Mouse (Mus musculus) thymus, adult 2 months (tissue): ENCODE measurements around the gene Chst15. TPM values are rescaled to one million over a fixed set of nuclear protein-coding genes. Genes with fewer than 3 reads are reported as not detected.

Experiments used
- DNase-seq: peaks from one replicate; pipeline ENCODE4 v3.0.0; 2021
- H3K27ac ChIP-seq: fragments of 200-500 bp; 2 replicates; pipeline ENCODE4 v1.5.1; 2012; ENCODE audit warnings: low read length, control low read depth; ENCODE audit not compliant: control insufficient read depth, insufficient read depth
- H3K27me3 ChIP-seq: fragments of 200-500 bp; 2 replicates; pipeline ENCODE4 v1.6.1; 2012; ENCODE audit warnings: mild to moderate bottlenecking, low read length, moderate library complexity, mixed read lengths; ENCODE audit not compliant: control insufficient read depth, insufficient read depth
- H3K36me3 ChIP-seq: fragments of 200-500 bp; 2 replicates; pipeline ENCODE4 v1.6.1; 2012; ENCODE audit warnings: mild to moderate bottlenecking, low read length, moderate library complexity; ENCODE audit not compliant: control insufficient read depth, insufficient read depth
- H3K4me1 ChIP-seq: fragments of 200-500 bp; replicated peaks from 2 replicates; pipeline ENCODE4 v1.6.1; 2012; ENCODE audit warnings: low read length; ENCODE audit not compliant: control insufficient read depth, insufficient read depth
- H3K4me3 ChIP-seq: fragments of 200-500 bp; 2 replicates; pipeline ENCODE4 v1.5.1; 2012; ENCODE audit warnings: mild to moderate bottlenecking, low read length, control low read depth, moderate library complexity; ENCODE audit not compliant: control insufficient read depth, insufficient read depth
- CTCF ChIP-seq: fragments of 200-500 bp; IDR thresholded peaks from 2 replicates; pipeline ENCODE4 v1.5.1; 2012; ENCODE audit warnings: mild to moderate bottlenecking, control low read depth, low read length, moderate library complexity, borderline replicate concordance; ENCODE audit not compliant: control insufficient read depth, poor library complexity, insufficient read depth; ENCODE audit errors: extremely low read depth
- POLR2A ChIP-seq: fragments of 200-500 bp; IDR thresholded peaks from 2 replicates; pipeline ENCODE4 v1.6.1; 2012; ENCODE audit warnings: mild to moderate bottlenecking, low read length, control low read depth, moderate library complexity; ENCODE audit not compliant: control insufficient read depth, poor library complexity, insufficient read depth; ENCODE audit errors: extremely low read depth
- WGBS: fragments of 180-500 bp; shearing (Covaris S2); methylation state at CpG from one replicate; pipeline ENCODE4 v1.1.7; 2018; 5-methylcytosine and 5-hydroxymethylcytosine counted together
- polyA plus RNA-seq: library from polyadenylated mRNA; depleted of rRNA; stranded (reverse); fragments of >200 nt; gene quantifications from 2 replicates; pipeline ENCODE4 v1.2.3, GENCODE M21; 2012

The Chst15 gene
- polyA plus RNA-seq, 1 experiment = 7.4 TPM

- 97% methylated on average over 5 of the region's 5 CpGs for WGBS
- no peak for DNase-seq
- H3K36me3 ChIP-seq = no peaks in the 10 kb centered on the region
- H3K4me1 ChIP-seq = no peaks in the 10 kb centered on the region
- H3K27ac ChIP-seq = no peak overlapping the region
- H3K27me3 ChIP-seq = no peaks in the 10 kb centered on the region
- TF ChIP-seq CTCF (no peak), POLR2A (no peak)
- no peak overlapping the region for H3K4me3 ChIP-seq
Measured at GRCm38 (mm10) chr7:132260632-132261031, 56.4 kb downstream of the Chst15 start.

- WGBS = 88% methylated on average over 7 of the region's 7 CpGs
- DNase-seq = no peak
Measured at GRCm38 (mm10) chr7:132258817-132259216, 58.2 kb downstream of the Chst15 start.

GRCm38 (mm10) chr7:132258216-132258615 lies 58.8 kb downstream of the Chst15 start:
- no peak overlapping the region for H3K27ac ChIP-seq
- no peak for TF ChIP-seq POLR2A
- no peak for TF ChIP-seq CTCF
- DNase-seq = no peak
- no peaks in the 10 kb centered on the region for H3K36me3 ChIP-seq
- H3K4me3 ChIP-seq = no peak overlapping the region
- no peaks in the 10 kb centered on the region for H3K4me1 ChIP-seq
- 94% methylated on average over 5 of the region's 5 CpGs for WGBS
- no peaks in the 10 kb centered on the region for H3K27me3 ChIP-seq

More at GRCm38 (mm10) chr7:132258817-132259216, 58.2 kb downstream of the Chst15 start:
- no peaks in the 10 kb centered on the region for H3K36me3 ChIP-seq
- no peak overlapping the region for H3K4me3 ChIP-seq
- TF ChIP-seq CTCF (no peak), POLR2A (no peak)
- H3K27me3 ChIP-seq = no peaks in the 10 kb centered on the region
- H3K4me1 ChIP-seq = no peaks in the 10 kb centered on the region
- H3K27ac ChIP-seq = no peak overlapping the region

GRCm38 (mm10) chr7:132253513-132253912 lies 63.5 kb downstream of the Chst15 start:
- Histone ChIP-seq H3K4me3 (no peak overlapping the region), H3K27me3 (no peaks in the 10 kb centered on the region), H3K4me1 (no peaks in the 10 kb centered on the region), H3K36me3 (no peaks in the 10 kb centered on the region), H3K27ac (no peak overlapping the region)
- no peak for DNase-seq
- 97% methylated on average over 5 of the region's 5 CpGs for WGBS
- TF ChIP-seq POLR2A (no peak), CTCF (no peak)

GRCm38 (mm10) chr7:132253078-132253477 lies 64.0 kb downstream of the Chst15 start:
- DNase-seq = no peak
- Histone ChIP-seq H3K4me3 (no peak overlapping the region), H3K36me3 (no peaks in the 10 kb centered on the region), H3K27ac (no peak overlapping the region), H3K27me3 (no peaks in the 10 kb centered on the region), H3K4me1 (no peaks in the 10 kb centered on the region)
- WGBS = 97% methylated on average over 4 of the region's 4 CpGs
- TF ChIP-seq CTCF (no peak), POLR2A (no peak)

GRCm38 (mm10) chr7:132249563-132250119 lies 67.4 kb downstream of the Chst15 start:
- WGBS = 94% methylated on average over 10 of the region's 10 CpGs
- TF ChIP-seq POLR2A (no peak), CTCF (no peak)
- Histone ChIP-seq H3K27ac (no peak overlapping the region), H3K4me3 (no peak overlapping the region), H3K27me3 (no peaks in the 10 kb centered on the region), H3K36me3 (no peaks in the 10 kb centered on the region), H3K4me1 (no peaks in the 10 kb centered on the region)
- no peak for DNase-seq

- H3K4me1 ChIP-seq = no peaks in the 10 kb centered on the region; the same call in 1 of the 2 replicates
- TF ChIP-seq CTCF = no peak
- no peak for TF ChIP-seq POLR2A
- DNase-seq = no peak
- H3K36me3 ChIP-seq = no peaks in the 10 kb centered on the region
- H3K27ac ChIP-seq = no peak overlapping the region
- WGBS = 93% methylated on average over 11 of the region's 11 CpGs
- H3K4me3 ChIP-seq = no peak overlapping the region
- H3K27me3 ChIP-seq = no peaks in the 10 kb centered on the region
Measured at GRCm38 (mm10) chr7:132247567-132247966, 69.5 kb downstream of the Chst15 start.
